In genomic region chr4:95095355-95095754, GRCm38 (mm10) we compare ENCODE assay signal across 19 mouse cellular contexts. TPM values are rescaled to one million over a fixed set of nuclear protein-coding genes. Genes with fewer than 3 reads are reported as not detected.
A peak's percentile ranks its signal among the peaks of the same experiment; 100 is the strongest.
DNase-seq lines count a peak whose midpoint lies in the region; ATAC-seq and TF ChIP-seq lines count a peak whose summit lies in the region.
"Had no signal": no experiment of that assay in that cellular context is flagged by ENCODE, and none has a peak within 500 bp of the region (broad histone marks: within the 10 kb centered on the region; RNA-seq: fewer than 3 reads in every experiment).

No protein-coding gene starts in this region.

- H3K4me3 ChIP-seq in kidney, adult 2 months (ENCODE audit: insufficient read depth, low read depth, low read length), result no peak overlapping the region
- H3K4me3 ChIP-seq in lung, embryonic 15.5 days, result no peak overlapping the region
- H3K4me3 ChIP-seq: embryonic facial prominence, embryonic 10.5 days; erythroblast, embryonic 14.5 days; forebrain, embryonic 10.5 days; hindbrain, embryonic 12.5 days had no signal

- no peaks in the 10 kb centered on the region for H3K27me3 ChIP-seq in kidney, adult 2 months (replicated peaks; ENCODE audit: control insufficient read depth, insufficient read depth, low read length)
- H3K27me3 ChIP-seq in lung, embryonic 15.5 days, result no peaks in the 10 kb centered on the region
- H3K27me3 ChIP-seq: hindbrain, embryonic 12.5 days had no signal

- 0 out of 2 replicates have a peak, but pooled peaks cover 3% of the 10 kb centered on the region for H3K4me1 ChIP-seq in kidney, adult 2 months (ENCODE audit: control insufficient read depth, insufficient read depth, low read length)
- H3K4me1 ChIP-seq in lung, embryonic 15.5 days, result peaks cover 74% of the 10 kb centered on the region
- H3K4me1 ChIP-seq: hindbrain, embryonic 12.5 days had no signal

- WGBS in kidney, adult 2 months, result 93% methylated on average over 6 of the region's 6 CpGs
- 81% methylated on average over 6 of the region's 6 CpGs for WGBS in lung, embryonic 15.5 days

- ATAC-seq in lung, embryonic 15.5 days (ENCODE audit: borderline replicate concordance, extremely low read depth, low FRiP score, low TSS enrichment), result no peak
- ATAC-seq: forebrain, embryonic 14.5 days; hindbrain, embryonic 16.5 days; inflammation-experienced regulatory T-cells, adult 6 months had no signal

- no peaks in the 10 kb centered on the region for H3K36me3 ChIP-seq in kidney, adult 2 months (ENCODE audit: control insufficient read depth, insufficient read depth, low read length)
- H3K36me3 ChIP-seq in lung, embryonic 15.5 days, result no peaks in the 10 kb centered on the region
- H3K36me3 ChIP-seq: embryonic facial prominence, embryonic 10.5 days; forebrain, embryonic 10.5 days; hindbrain, embryonic 12.5 days had no signal

- H3K27ac ChIP-seq in kidney, adult 2 months (ENCODE audit: insufficient read depth, low read depth, low read length), result peak overlapping the region; percentile 9; the same call in 1 of the 2 replicates
- H3K27ac ChIP-seq in lung, embryonic 15.5 days, result peak overlapping the region; percentile 81
- H3K27ac ChIP-seq: hindbrain, embryonic 12.5 days had no signal

- intact Hi-C loops in left cerebral cortex, postnatal 4 days (cut with DNase I), result no loop called here

- no peaks in the 10 kb centered on the region for H3K9me3 ChIP-seq in lung, embryonic 15.5 days
- H3K9me3 ChIP-seq: embryonic facial prominence, embryonic 10.5 days; forebrain, embryonic 10.5 days; hindbrain, embryonic 12.5 days had no signal

- DNase-seq in heart, adult 11 months, result peak; percentile 79
- DNase-seq in heart, adult 9 months (ENCODE audit: low spot score in 2 of 2), result no peak
- DNase-seq in kidney, adult 2 months, result no peak
- no peak for DNase-seq in kidney, adult 8-10 months
- no peak for DNase-seq in lung, postnatal 10 days
- DNase-seq in adipocyte (ENCODE audit: low spot score), result peak; percentile 53
- DNase-seq in left cerebral cortex, postnatal 4 days, result no peak
- DNase-seq: cerebellum, adult 18-20 months; cerebellum, postnatal 10 days; gastrocnemius, postnatal 10 days had no signal

- H3K4me2 ChIP-seq in lung, embryonic 15.5 days, result no peak overlapping the region
- H3K4me2 ChIP-seq: hindbrain, embryonic 12.5 days had no signal

- no peak overlapping the region for H3K9ac ChIP-seq in lung, embryonic 15.5 days
- H3K9ac ChIP-seq: hindbrain, embryonic 12.5 days had no signal

- TF ChIP-seq POLR2A in kidney, adult 2 months (IDR thresholded peaks at IDR 0.05; ENCODE audit: low read depth, low read length), result no peak

- no peak for TF ChIP-seq CTCF in kidney, adult 2 months (conservative IDR thresholded peaks at IDR 0.05; ENCODE audit: insufficient read depth, insufficient read length, low read depth, low read length)

RNA-seq across cellular contexts. Expression of gene Jun, which starts 43.3 kb away (rescaled TPM):
- polyA plus RNA-seq in kidney, adult 2 months (2012; rRNA removed), result 16.9 and 18.9 TPM in 2 replicates
- 123 and 124 TPM in 2 replicates for polyA plus RNA-seq in lung, embryonic 15.5 days (2015; fragmentation: Nextera tagmentation; extraction: Ambion mirVana)
- 10 to 100 TPM; 35.5 to 37.4 TPM for total RNA-seq in left cerebral cortex, postnatal 4 days (2021)
- total RNA-seq: MEL had no signal

Comparison
In these comparisons a context has a peak if more than half of its experiments do, and no peak if none do; other contexts are left out.
1. DNase-seq: peak in heart, adult 11 months (single experiment) and adipocyte (single experiment); none in heart, adult 9 months (0 of 2), kidney, adult 2 months (single experiment), kidney, adult 8-10 months (0 of 2), lung, postnatal 10 days (single experiment) and left cerebral cortex, postnatal 4 days (single experiment).